Mouse (Mus musculus) skeletal muscle tissue, postnatal 0 days (tissue): ENCODE measurements around the gene Nrk. TPM values are rescaled to one million over a fixed set of nuclear protein-coding genes. Genes with fewer than 3 reads are reported as not detected.

Experiments used
- polyA plus RNA-seq: library from polyadenylated mRNA; unstranded; fragments of >200 nt; fragmentation: Nextera tagmentation; extraction: Ambion mirVana; gene quantifications from 2 replicates; pipeline ENCODE4 v1.2.1, GENCODE M21; 2015

The Nrk gene
- polyA plus RNA-seq: 104 and 115 TPM in 2 replicates

GRCm38 (mm10) chrX:138914041-138914776 is at the start of gene Nrk:
Gene Nrk, plus strand, starts transcription at chrX:138914430.

Other genes with a start within 250 kb of the Nrk start
- gene Serpina7, start 170.8 kb downstream of the Nrk start, polyA plus RNA-seq: 0.06 and 0.09 TPM in 2 replicates
- gene 4930513O06Rik, start 171.8 kb downstream of the Nrk start, polyA plus RNA-seq: not detected in 2 replicates